Mouse (Mus musculus) thymus, adult 2 months (tissue): ENCODE results near the gene Apoc3. TPM values are rescaled to one million over a fixed set of nuclear protein-coding genes. Genes with fewer than 3 reads are reported as not detected.
A peak's percentile ranks its signal among the peaks of the same experiment; 100 is the strongest.

ENCODE experiments used
- DNase-seq: peaks from one replicate; pipeline ENCODE4 v3.0.0; 2021
- H3K27ac ChIP-seq: fragments of 200-500 bp; 2 replicates; pipeline ENCODE4 v1.5.1; 2012; ENCODE audit warnings: low read length, control low read depth; ENCODE audit not compliant: control insufficient read depth, insufficient read depth
- H3K27me3 ChIP-seq: fragments of 200-500 bp; 2 replicates; pipeline ENCODE4 v1.6.1; 2012; ENCODE audit warnings: mild to moderate bottlenecking, low read length, moderate library complexity, mixed read lengths; ENCODE audit not compliant: control insufficient read depth, insufficient read depth
- H3K36me3 ChIP-seq: fragments of 200-500 bp; 2 replicates; pipeline ENCODE4 v1.6.1; 2012; ENCODE audit warnings: mild to moderate bottlenecking, low read length, moderate library complexity; ENCODE audit not compliant: control insufficient read depth, insufficient read depth
- H3K4me1 ChIP-seq: fragments of 200-500 bp; replicated peaks from 2 replicates; pipeline ENCODE4 v1.6.1; 2012; ENCODE audit warnings: low read length; ENCODE audit not compliant: control insufficient read depth, insufficient read depth
- H3K4me3 ChIP-seq: fragments of 200-500 bp; 2 replicates; pipeline ENCODE4 v1.5.1; 2012; ENCODE audit warnings: mild to moderate bottlenecking, low read length, control low read depth, moderate library complexity; ENCODE audit not compliant: control insufficient read depth, insufficient read depth
- CTCF ChIP-seq: fragments of 200-500 bp; IDR thresholded peaks from 2 replicates; pipeline ENCODE4 v1.5.1; 2012; ENCODE audit warnings: mild to moderate bottlenecking, control low read depth, low read length, moderate library complexity, borderline replicate concordance; ENCODE audit not compliant: control insufficient read depth, poor library complexity, insufficient read depth; ENCODE audit errors: extremely low read depth
- POLR2A ChIP-seq: fragments of 200-500 bp; IDR thresholded peaks from 2 replicates; pipeline ENCODE4 v1.6.1; 2012; ENCODE audit warnings: mild to moderate bottlenecking, low read length, control low read depth, moderate library complexity; ENCODE audit not compliant: control insufficient read depth, poor library complexity, insufficient read depth; ENCODE audit errors: extremely low read depth
- WGBS: fragments of 180-500 bp; shearing (Covaris S2); methylation state at CpG from one replicate; pipeline ENCODE4 v1.1.7; 2018; 5-methylcytosine and 5-hydroxymethylcytosine counted together
- polyA plus RNA-seq: library from polyadenylated mRNA; depleted of rRNA; stranded (reverse); fragments of >200 nt; gene quantifications from 2 replicates; pipeline ENCODE4 v1.2.3, GENCODE M21; 2012

Apoc3 gene
- polyA plus RNA-seq, 1 experiment = 6.5 TPM

DNA sequence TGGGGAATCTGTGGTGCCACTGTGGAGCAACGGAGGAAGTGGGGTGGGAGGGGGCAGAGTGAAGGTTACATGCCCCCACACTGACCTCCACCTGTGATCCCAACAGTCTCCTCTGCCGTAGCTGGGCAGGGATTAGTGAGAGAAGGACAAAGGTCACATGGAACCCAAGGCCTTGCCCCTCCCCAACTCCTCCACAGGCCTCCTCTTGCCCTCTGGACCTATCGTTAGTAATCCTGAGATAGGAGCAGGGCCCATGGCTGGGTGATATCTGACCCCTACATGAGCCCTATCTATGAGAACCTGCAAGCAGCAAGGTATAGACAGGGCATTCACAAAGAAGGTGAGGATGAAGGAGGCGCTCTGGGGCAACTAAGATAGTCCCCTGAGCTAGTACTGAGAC, 213 bp upstream of the Apoc3 start:
- no peak for DNase-seq

DNA sequence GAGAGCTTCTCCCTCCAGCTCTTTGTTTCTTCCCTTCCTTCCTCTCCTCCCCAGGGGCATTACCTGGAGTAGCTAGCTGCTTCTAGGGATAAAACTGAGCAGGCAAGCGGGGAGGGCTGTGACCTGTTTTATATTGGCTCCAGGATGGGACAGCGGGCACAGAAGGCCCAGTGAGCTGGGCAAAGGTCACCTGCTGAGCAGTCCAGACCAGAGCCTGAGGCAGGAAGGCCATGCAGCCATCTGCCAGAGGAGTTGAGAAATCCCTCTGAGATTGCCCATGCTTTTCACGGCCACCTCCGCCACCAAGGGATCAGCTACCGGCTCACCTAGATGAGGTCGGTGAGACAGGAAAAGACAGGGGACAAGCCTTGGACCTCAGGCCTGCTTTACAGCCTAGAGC, 240 bp downstream of the Apoc3 start:
- H3K27me3 ChIP-seq = no peaks in the 10 kb centered on the region
- no peak for DNase-seq
- WGBS = 90% methylated on average over 6 of the region's 6 CpGs
- H3K27ac ChIP-seq = no peak overlapping the region
- TF ChIP-seq POLR2A (no peak), CTCF (no peak)
- H3K36me3 ChIP-seq = no peaks in the 10 kb centered on the region
- peaks cover 2% of the 10 kb centered on the region for H3K4me1 ChIP-seq
- H3K4me3 ChIP-seq = no peak overlapping the region

More for the DNA sequence above, 213 bp upstream of the Apoc3 start:
- TF ChIP-seq CTCF (no peak), POLR2A (no peak)
- Histone ChIP-seq H3K4me1 (no peaks in the 10 kb centered on the region), H3K27me3 (no peaks in the 10 kb centered on the region), H3K36me3 (no peaks in the 10 kb centered on the region), H3K27ac (no peak overlapping the region), H3K4me3 (no peak overlapping the region)
- WGBS = 86% methylated on average over 4 of the region's 4 CpGs

DNA sequence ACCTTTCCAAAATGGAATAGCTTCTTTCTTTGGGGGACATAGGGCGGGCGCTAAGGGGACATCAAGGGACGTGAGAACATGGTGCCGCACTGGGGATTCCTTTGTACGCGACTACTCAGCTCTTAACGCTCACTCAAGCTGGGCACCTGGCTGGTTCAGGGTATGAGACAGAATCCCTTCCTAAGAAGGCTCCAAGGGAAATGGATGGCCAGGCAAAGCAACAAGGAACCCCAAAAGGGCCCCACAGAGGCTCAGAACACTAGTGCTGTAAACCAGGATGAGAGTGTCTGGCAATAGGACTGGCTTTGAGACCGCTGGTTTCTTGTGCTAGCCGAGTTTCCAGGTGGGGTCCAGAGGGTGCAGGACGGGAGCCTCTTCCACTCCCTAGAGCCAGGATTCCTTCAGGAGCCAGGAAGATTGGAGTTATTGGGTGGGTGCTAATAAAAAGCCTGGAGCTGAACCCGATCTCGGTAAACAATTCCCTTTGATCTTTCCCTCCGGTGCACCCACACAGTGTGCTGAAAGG, 4.9 kb downstream of the Apoc3 start:
- H3K4me3 ChIP-seq = no peak overlapping the region
- H3K4me1 ChIP-seq = peaks cover 5% of the 10 kb centered on the region
- DNase-seq = no peak
- no peaks in the 10 kb centered on the region for H3K36me3 ChIP-seq
- 59% methylated on average over 13 of the region's 13 CpGs for WGBS
- no peaks in the 10 kb centered on the region for H3K27me3 ChIP-seq
- H3K27ac ChIP-seq = no peak overlapping the region
- TF ChIP-seq POLR2A = no peak
- no peak for TF ChIP-seq CTCF

DNA sequence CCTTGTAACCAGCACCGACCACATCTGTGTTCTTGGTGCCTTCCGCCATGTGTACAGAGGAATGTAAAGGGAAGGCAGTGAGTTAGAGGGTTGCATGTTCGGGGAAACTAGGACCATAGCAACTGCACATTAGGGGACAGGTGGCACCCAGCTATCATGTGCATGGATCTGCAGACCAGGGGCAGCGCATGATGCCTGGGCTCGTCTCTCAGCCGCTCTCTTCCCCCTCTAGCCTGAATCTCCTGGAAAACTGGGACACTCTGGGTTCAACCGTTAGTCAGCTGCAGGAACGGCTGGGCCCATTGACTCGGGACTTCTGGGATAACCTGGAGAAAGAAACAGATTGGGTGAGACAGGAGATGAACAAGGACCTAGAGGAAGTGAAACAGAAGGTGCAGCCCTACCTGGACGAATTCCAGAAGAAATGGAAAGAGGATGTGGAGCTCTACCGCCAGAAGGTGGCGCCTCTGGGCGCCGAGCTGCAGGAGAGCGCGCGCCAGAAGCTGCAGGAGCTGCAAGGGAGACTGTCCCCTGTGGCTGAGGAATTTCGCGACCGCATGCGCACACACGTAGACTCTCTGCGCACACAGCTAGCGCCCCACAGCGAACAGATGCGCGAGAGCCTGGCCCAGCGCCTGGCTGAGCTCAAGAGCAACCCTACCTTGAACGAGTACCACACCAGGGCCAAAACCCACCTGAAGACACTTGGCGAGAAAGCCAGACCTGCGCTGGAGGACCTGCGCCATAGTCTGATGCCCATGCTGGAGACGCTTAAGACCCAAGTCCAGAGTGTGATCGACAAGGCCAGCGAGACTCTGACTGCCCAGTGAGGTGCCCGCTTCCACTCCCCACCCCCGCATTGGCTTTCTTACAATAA, 5.6 kb downstream of the Apoc3 start:
- no peaks in the 10 kb centered on the region for H3K27me3 ChIP-seq
- DNase-seq = peak; percentile 41
- H3K27ac ChIP-seq = no peak overlapping the region
- peak overlapping the region; percentile 22; the same call in 1 of the 2 replicates for H3K4me3 ChIP-seq
- H3K36me3 ChIP-seq = no peaks in the 10 kb centered on the region
- 21% methylated on average over 37 of the region's 37 CpGs for WGBS
- TF ChIP-seq POLR2A (no peak), CTCF (peak; percentile 72; the same call in 1 of the 2 replicates)
- H3K4me1 ChIP-seq = peaks cover 5% of the 10 kb centered on the region

DNA sequence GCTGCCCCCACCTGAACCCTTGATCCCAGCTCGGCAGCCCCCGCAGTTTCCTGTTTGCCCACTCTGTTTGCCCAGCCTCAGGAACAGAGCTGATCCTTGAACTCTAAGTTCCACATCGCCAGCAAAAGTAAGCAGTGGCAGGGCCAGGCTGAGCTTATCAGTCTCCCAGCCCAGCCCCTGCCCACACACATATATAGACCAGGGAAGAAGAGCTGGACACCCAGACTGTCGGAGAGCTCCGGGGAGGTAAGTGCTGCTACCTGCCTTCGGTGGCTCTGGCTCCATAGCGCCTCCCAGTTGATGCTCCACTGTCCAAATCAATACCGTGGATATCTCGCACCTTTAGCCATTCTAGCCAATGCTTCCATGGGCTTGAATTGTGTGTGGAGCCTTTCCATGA, 6.9 kb downstream of the Apoc3 start, which contains the start of gene Apoa1:
Apoa1 (plus strand) TSS at position 90 of the 400 bp plus-strand sequence.
- TF ChIP-seq POLR2A (no peak), CTCF (no peak)
- Histone ChIP-seq H3K4me3 (no peak within 1 kb of the TSS), H3K36me3 (no peaks in the 10 kb centered on the region), H3K27ac (no peak within 1 kb of the TSS), H3K27me3 (no peaks in the 10 kb centered on the region), H3K4me1 (peaks cover 5% of the 10 kb centered on the region)
- no peak for DNase-seq
- WGBS = 75% methylated on average over 9 of the region's 9 CpGs

DNA sequence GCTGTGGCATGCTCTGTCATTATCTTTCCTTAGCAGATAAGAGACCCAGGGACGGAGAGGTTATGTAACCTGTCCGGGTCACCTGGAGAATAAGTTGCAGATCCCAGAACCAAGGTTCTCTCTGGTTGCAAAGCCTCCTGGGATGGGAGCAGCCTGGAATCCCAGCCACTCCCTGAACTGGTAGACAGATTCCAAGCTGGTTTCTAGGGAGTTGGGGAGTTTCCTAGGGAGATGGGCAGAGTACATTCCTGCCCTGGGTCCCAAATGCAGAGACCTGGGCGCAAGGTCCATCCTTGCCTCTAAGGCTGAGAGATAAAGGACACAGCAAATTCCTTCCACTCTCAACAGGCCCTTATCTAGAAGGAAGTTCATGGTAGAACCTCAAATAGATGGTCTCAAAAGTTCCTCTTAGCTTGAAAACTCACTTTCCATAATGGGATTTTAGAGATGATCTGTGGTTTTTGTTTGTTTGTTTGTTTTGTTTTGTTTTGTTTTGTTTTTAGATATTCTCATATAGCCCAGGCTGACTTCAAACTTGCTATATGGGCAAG, 8.3 kb downstream of the Apoc3 start:
- no peaks in the 10 kb centered on the region for H3K36me3 ChIP-seq
- H3K4me1 ChIP-seq = peaks cover 5% of the 10 kb centered on the region
- no peak for DNase-seq
- no peak overlapping the region for H3K4me3 ChIP-seq
- no peak for TF ChIP-seq CTCF
- no peak for TF ChIP-seq POLR2A
- no peak overlapping the region for H3K27ac ChIP-seq
- no peaks in the 10 kb centered on the region for H3K27me3 ChIP-seq
- 92% methylated on average over 3 of the region's 3 CpGs for WGBS
